Mouse (Mus musculus): Measurements from ENCODE around the gene Dock1.
A peak's percentile ranks its signal among the peaks of the same experiment; 100 is the strongest.

Dock1 gene

GRCm38 (mm10) chr7:134990911-134991310, 320.5 kb downstream of the Dock1 start:
- no peak for DNase-seq

- no peak for DNase-seq
Observed at GRCm38 (mm10) chr7:134994983-134995382, 324.5 kb downstream of the Dock1 start.

GRCm38 (mm10) chr7:135002216-135002615, 331.8 kb downstream of the Dock1 start:
- DNase-seq = no peak

- DNase-seq = no peak
Observed at GRCm38 (mm10) chr7:135002891-135003290, 332.4 kb downstream of the Dock1 start.

GRCm38 (mm10) chr7:135005964-135006560, 335.6 kb downstream of the Dock1 start:
- no peak for DNase-seq

- no peak for DNase-seq
Observed at GRCm38 (mm10) chr7:135008021-135008420, 337.6 kb downstream of the Dock1 start.

- no peak for DNase-seq
Observed at GRCm38 (mm10) chr7:135010997-135011396, 340.5 kb downstream of the Dock1 start.

GRCm38 (mm10) chr7:135017531-135017930, 347.1 kb downstream of the Dock1 start:
- DNase-seq = peak in 1 of 2 experiments; percentile 5

GRCm38 (mm10) chr7:135020762-135021161, 350.3 kb downstream of the Dock1 start:
- DNase-seq = no peak

- no peak for DNase-seq
Observed at GRCm38 (mm10) chr7:135021544-135022100, 351.2 kb downstream of the Dock1 start.

- no peak for DNase-seq
Observed at GRCm38 (mm10) chr7:135024531-135024930, 354.1 kb downstream of the Dock1 start.

- DNase-seq = no peak
Observed at GRCm38 (mm10) chr7:135028716-135029115, 358.3 kb downstream of the Dock1 start.

GRCm38 (mm10) chr7:135029136-135029535, 358.7 kb downstream of the Dock1 start:
- no peak for DNase-seq

GRCm38 (mm10) chr7:135031466-135031865, 361.0 kb downstream of the Dock1 start:
- DNase-seq = no peak

- DNase-seq = no peak
Observed at GRCm38 (mm10) chr7:135034811-135035210, 364.4 kb downstream of the Dock1 start.

GRCm38 (mm10) chr7:135035651-135036050, 365.2 kb downstream of the Dock1 start:
- DNase-seq = no peak

GRCm38 (mm10) chr7:135038930-135039329, 368.5 kb downstream of the Dock1 start:
- no peak for DNase-seq

- no peak for DNase-seq
Observed at GRCm38 (mm10) chr7:135043931-135044765, 373.7 kb downstream of the Dock1 start.

- DNase-seq = no peak
Observed at GRCm38 (mm10) chr7:135049416-135049815, 379.0 kb downstream of the Dock1 start.

GRCm38 (mm10) chr7:135053186-135053715, 382.8 kb downstream of the Dock1 start:
- DNase-seq = no peak

- peak; percentile 3 to 11 for DNase-seq
Observed at GRCm38 (mm10) chr7:135054664-135055063, 384.2 kb downstream of the Dock1 start.

GRCm38 (mm10) chr7:135059071-135059470, 388.6 kb downstream of the Dock1 start:
- no peak for DNase-seq

- DNase-seq = no peak
Observed at GRCm38 (mm10) chr7:135059562-135059961, 389.1 kb downstream of the Dock1 start.

GRCm38 (mm10) chr7:135063886-135064285, 393.4 kb downstream of the Dock1 start:
- DNase-seq = no peak
